Mouse (Mus musculus) liver, adult 2 months (tissue): ENCODE results near the gene Noct.

ENCODE experiments used
- CTCF ChIP-seq: fragments of 200-500 bp; IDR thresholded peaks from 2 replicates; pipeline ENCODE4 v1.5.1; 2011; ENCODE audit warnings: low read depth, low read length, control low read depth
- POLR2A ChIP-seq: fragments of 200-500 bp; IDR thresholded peaks from 2 replicates; pipeline ENCODE4 v1.6.1; 2011; ENCODE audit warnings: low read length, control low read depth; ENCODE audit not compliant: insufficient read depth; ENCODE audit errors: extremely low read depth

DNA sequence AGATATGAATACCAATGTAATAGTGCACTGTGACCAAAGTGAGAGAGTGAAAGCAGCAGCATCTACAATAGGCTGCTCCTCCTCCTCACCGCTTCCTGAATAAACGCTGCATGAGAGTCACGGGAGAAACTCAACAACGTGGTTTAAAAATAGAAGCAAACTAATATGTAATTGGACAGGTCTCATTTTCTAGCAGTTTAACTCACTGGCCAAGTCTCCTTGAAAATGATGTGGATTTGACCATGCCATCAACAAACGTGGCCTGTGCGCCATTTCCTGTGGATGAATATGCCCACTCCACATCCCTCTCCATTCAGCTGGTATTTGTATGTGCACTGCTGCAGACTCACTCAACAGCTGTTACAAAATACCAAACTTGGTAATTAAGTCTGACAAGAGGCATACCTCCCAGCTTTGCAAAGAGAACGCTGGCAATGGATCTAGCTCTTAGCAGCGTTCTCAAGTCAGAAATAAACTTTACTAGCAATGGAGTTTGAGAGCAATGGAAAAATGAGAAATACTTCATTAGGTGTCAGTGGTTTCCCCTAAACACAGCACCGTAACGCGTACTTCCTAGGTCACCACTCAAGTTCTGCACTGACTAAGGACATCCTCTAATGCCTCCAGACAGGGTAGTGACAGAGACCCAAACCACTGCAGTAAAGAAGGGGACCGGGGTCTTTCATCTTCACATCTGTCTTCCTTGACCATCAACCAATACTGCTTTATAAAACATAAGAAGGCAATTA is 46.0 kb downstream of the Noct start:
- TF ChIP-seq CTCF (no peak), POLR2A (no peak)
